Mouse (Mus musculus) erythroblast, embryonic 14.5 days (primary cell): ENCODE measurements around the gene Wnt7b. TPM values are rescaled to one million over a fixed set of nuclear protein-coding genes. Genes with fewer than 3 reads are reported as not detected.

Experiments used
- H3K27me3 ChIP-seq: 2 replicates; pipeline ENCODE4 v1.6.1; 2012; ENCODE audit warnings: inconsistent platforms; ENCODE audit not compliant: control insufficient read depth
- H3K36me3 ChIP-seq: 2 replicates; pipeline ENCODE4 v1.6.1; 2012; ENCODE audit warnings: mild to moderate bottlenecking, inconsistent platforms; ENCODE audit not compliant: control insufficient read depth
- H3K4me1 ChIP-seq: 2 replicates; pipeline ENCODE4 v1.6.1; 2012; ENCODE audit warnings: inconsistent platforms; ENCODE audit not compliant: control insufficient read depth
- H3K4me3 ChIP-seq: replicated peaks from 2 replicates; pipeline ENCODE3; 2012; ENCODE audit warnings: moderate library complexity, mild to moderate bottlenecking, inconsistent platforms
- H3K9me3 ChIP-seq: 2 replicates; pipeline ENCODE4 v1.6.1; 2012; ENCODE audit warnings: low read length, inconsistent platforms, mixed read lengths; ENCODE audit not compliant: control insufficient read depth
- GATA1 ChIP-seq: IDR thresholded peaks from 2 replicates; pipeline ENCODE4 v1.6.1; 2012; ENCODE audit warnings: low read length, inconsistent platforms, mixed read lengths
- TAL1 ChIP-seq: IDR thresholded peaks from 3 replicates; pipeline ENCODE4 v1.6.1; 2012; ENCODE audit warnings: low read length, inconsistent platforms, mixed read lengths
- polyA plus RNA-seq: library from polyadenylated mRNA; stranded (reverse); fragments of >175 nt; gene quantifications from 2 replicates; pipeline ENCODE4 v1.2.3, GENCODE M21; 2012

The Wnt7b gene
- polyA plus RNA-seq: not detected in 2 replicates

- H3K9me3 ChIP-seq: no peaks in the 10 kb centered on the region
- no peaks in the 10 kb centered on the region for H3K4me1 ChIP-seq
- H3K36me3 ChIP-seq: no peaks in the 10 kb centered on the region
- no peak for TF ChIP-seq GATA1
- no peak within 1 kb of the TSS for H3K4me3 ChIP-seq
- H3K27me3 ChIP-seq: peaks cover 70% of the 10 kb centered on the region
Measured at GRCm38 (mm10) chr15:85582356-85582910, at the start of gene Wnt7b. Gene Wnt7b, minus strand, starts transcription at chr15:85582473.

DNA sequence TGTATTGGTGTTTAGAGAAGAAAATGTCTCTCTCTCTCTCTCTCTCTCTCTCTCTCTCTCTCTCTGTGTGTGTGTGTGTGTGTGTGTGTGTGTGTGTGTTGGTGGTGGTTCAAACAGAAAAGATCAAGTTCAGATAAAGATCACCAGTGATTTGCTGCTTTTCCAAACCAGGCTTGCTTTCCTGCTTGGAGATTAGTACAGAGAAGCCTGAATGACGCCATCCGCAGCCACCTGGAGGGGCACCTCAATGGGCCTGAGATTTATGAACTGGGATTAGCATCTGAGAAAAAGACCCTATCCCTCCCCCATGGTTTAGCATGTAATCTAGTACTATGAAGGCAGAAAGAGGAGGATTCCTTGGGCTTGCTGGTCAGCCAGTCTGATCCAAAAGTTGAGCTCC is 49.3 kb upstream of the Wnt7b start:
- peaks cover 28% of the 10 kb centered on the region for H3K27me3 ChIP-seq
- peaks cover 25% of the 10 kb centered on the region for H3K4me1 ChIP-seq
- H3K9me3 ChIP-seq: no peaks in the 10 kb centered on the region
- TF ChIP-seq TAL1 (no peak), GATA1 (no peak)
- no peak overlapping the region for H3K4me3 ChIP-seq
- no peaks in the 10 kb centered on the region for H3K36me3 ChIP-seq

DNA sequence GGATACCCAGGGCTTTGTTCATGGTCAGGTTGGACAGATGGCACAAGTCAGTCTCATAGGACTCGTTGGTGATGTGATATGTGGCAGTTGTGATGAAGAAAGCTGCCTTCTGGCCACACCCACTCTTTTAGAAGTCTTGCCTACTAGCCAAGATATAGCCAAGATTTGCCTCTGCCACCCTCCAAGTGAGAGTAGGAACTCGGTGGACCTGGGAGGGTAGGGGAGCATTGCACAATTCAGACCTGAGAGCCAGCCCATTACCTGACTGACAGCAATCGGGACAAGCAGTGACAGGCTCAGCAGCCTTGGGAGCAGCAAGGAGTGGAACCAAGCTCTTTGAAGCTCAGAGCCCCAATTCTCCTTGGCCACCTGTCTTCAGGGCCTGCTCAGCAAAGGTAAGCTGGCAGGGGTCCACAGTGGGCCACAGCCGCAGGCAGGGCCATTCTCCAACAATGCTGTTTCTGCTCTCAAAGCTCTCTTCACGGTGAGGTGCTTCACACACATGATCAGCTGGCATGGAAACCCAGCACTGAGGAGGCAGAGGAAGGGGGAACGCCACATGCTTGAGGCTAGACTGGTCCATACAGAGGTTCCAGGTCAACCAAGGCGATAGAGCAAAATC is 47.8 kb upstream of the Wnt7b start:
- no peak for TF ChIP-seq TAL1
- TF ChIP-seq GATA1: no peak
- H3K36me3 ChIP-seq: no peaks in the 10 kb centered on the region
- peaks cover 3% of the 10 kb centered on the region; the same call in 1 of the 2 replicates for H3K9me3 ChIP-seq
- peaks cover 10% of the 10 kb centered on the region for H3K4me1 ChIP-seq
- no peak overlapping the region for H3K4me3 ChIP-seq
- peaks cover 43% of the 10 kb centered on the region for H3K27me3 ChIP-seq

DNA sequence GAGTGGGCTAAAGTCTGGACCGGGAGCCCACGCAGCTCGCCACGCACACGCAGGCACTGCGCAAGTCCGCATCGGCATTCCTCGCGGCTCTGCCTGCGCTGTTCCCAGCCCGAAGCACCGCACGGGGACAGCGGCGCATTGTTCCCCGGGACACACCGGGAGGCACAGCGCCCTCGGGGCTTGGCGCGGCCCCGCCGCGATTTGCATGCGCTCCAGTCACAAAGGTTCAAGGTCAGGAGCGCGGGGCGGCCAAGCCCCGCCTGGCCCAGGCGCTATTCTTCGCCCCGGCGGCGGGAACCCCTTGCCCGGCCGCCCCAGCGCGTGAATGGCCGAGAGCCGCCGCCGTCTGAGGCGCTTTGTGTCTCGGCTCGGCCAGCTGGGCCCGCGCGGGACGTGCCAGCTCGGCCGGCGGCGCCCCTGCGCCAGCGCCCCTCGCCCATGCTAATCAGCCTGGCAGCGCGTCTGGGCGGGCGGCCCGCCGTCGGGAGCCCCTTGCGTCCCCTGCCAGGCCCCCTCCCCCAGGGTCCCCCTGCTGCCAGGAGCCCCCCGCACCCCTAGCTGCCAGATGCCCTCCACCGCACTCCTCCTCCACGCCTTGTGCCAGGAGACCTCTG is 43.5 kb upstream of the Wnt7b start:
- TF ChIP-seq GATA1 (no peak), TAL1 (no peak)
- peaks cover 11% of the 10 kb centered on the region for H3K9me3 ChIP-seq
- H3K27me3 ChIP-seq: peaks cover 72% of the 10 kb centered on the region
- no peak overlapping the region for H3K4me3 ChIP-seq
- no peaks in the 10 kb centered on the region for H3K4me1 ChIP-seq
- no peaks in the 10 kb centered on the region for H3K36me3 ChIP-seq

- Histone ChIP-seq H3K4me3 (no peak overlapping the region), H3K9me3 (peaks cover 11% of the 10 kb centered on the region), H3K4me1 (no peaks in the 10 kb centered on the region), H3K36me3 (no peaks in the 10 kb centered on the region), H3K27me3 (peaks cover 53% of the 10 kb centered on the region)
- TF ChIP-seq TAL1 (no peak), GATA1 (no peak)
Measured at GRCm38 (mm10) chr15:85622213-85622612, 39.9 kb upstream of the Wnt7b start.

DNA sequence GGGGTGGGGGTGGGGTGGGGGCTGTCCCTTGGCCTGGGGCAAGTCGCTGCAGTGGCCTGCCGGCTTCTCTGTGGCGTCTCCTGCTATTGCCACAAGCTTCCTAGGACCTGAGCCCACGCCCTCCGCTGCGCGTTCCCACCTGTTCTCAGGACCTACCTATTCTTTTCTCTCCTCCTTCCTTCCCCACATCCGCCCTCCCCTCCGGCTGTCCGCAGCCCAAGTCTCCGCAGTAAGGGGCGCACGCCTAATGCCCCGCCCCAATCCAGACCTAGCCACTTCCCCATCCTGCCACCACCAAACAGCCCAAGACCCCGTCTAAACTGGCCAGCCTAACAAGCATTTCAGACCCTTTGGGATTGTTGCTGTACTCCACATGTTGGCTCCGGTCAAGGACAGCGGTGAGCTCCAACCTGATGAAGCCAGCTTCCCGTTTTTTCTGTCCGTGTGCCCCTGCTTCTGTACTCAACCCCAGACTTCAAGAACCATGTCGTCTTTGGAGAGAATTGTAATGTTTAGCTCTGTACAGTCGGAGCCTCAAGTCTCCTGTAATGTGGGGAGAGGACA is 33.3 kb upstream of the Wnt7b start:
- H3K27me3 ChIP-seq: peaks cover 23% of the 10 kb centered on the region
- peaks cover 5% of the 10 kb centered on the region; the same call in 1 of the 2 replicates for H3K9me3 ChIP-seq
- no peaks in the 10 kb centered on the region; the same call in 1 of the 2 replicates for H3K4me1 ChIP-seq
- H3K36me3 ChIP-seq: no peaks in the 10 kb centered on the region
- TF ChIP-seq TAL1 (no peak), GATA1 (no peak)
- H3K4me3 ChIP-seq: no peak overlapping the region

- Histone ChIP-seq H3K9me3 (peaks cover 5% of the 10 kb centered on the region; the same call in 1 of the 2 replicates), H3K36me3 (no peaks in the 10 kb centered on the region), H3K27me3 (peaks cover 23% of the 10 kb centered on the region), H3K4me1 (no peaks in the 10 kb centered on the region; the same call in 1 of the 2 replicates), H3K4me3 (no peak overlapping the region)
- TF ChIP-seq TAL1: no peak
- TF ChIP-seq GATA1: no peak
Measured at GRCm38 (mm10) chr15:85615075-85615474, 32.8 kb upstream of the Wnt7b start.

DNA sequence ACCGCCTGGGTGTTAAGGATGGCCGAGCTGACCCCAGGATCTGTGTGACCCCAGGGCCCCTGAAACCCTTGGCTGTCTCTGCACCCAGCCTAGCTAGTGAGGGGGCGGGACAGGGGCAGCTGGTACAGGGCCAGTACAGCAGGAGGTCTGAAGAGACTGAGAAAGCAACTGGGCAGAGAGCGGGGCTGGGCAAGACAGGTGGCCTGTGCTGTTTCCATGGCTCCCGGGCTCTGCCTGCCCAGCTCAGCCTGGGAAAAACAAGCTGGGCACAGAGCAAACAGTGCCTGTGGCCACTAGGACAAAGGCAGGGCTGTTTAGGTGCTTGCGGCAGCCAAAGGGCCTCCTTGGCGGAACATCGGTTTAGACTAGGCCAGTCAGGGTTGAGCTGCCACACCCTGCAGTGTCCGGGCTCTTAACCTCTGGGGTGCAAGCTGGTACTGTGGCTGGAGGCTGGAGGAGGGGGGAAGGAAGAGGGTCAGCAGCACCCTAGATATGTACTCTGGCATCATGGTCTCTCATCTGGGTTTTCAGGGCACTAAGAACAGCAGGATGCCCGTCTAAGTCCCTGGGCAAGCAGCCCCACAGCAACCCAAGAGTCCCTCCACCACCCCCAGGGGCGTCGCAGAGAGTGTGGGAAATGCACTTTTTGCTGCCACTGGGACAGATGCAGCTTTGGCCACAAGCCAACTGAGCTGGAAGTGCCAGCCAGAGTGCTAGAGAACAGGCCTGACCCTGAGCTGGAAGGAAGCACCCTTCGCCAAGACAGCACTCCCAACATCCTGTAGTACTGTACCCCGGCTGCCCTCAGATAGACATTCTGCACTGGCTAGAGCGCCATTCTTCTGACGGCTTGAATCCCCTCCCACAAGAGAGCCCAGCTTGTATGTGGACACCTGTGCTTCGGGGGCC is 31.3 kb upstream of the Wnt7b start:
- TF ChIP-seq GATA1 (no peak), TAL1 (no peak)
- Histone ChIP-seq H3K9me3 (peaks cover 5% of the 10 kb centered on the region; the same call in 1 of the 2 replicates), H3K4me3 (no peak overlapping the region), H3K4me1 (no peaks in the 10 kb centered on the region; the same call in 1 of the 2 replicates), H3K36me3 (no peaks in the 10 kb centered on the region), H3K27me3 (peaks cover 23% of the 10 kb centered on the region)
